Comparison of ENCODE assay signal across 9 mouse cellular contexts in the genomic region with DNA sequence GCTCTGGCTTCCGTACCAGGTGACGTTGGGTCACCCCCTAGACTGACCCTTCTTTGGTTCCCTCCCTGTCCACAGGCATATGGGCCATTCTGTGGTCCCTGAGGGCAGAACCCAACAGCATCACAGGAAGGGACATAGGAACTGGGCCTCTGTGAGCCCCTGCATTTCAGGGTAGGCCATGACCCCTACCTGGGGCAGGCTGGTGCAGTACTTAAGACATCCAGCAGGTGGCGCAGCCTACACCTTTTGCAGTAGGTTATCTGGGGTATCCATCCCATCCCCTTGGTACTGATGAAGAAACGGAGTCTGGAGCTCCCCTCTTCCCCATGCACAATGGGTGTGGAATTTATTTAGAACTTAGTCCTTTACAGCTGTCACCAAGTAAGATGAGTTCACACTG. TPM values are rescaled to one million over a fixed set of nuclear protein-coding genes. Genes with fewer than 3 reads are reported as not detected.
DNase-seq lines count a peak whose midpoint lies in the region; ATAC-seq lines count a peak whose summit lies in the region.
"Had no signal": no experiment of that assay in that cellular context is flagged by ENCODE, and none has a peak within 500 bp of the region (broad histone marks: within the 10 kb centered on the region; RNA-seq: fewer than 3 reads in every experiment).

No protein-coding gene starts in this region.

- no peaks in the 10 kb centered on the region for H3K27me3 ChIP-seq in kidney, embryonic 15.5 days
- no peaks in the 10 kb centered on the region for H3K27me3 ChIP-seq in limb, embryonic 11.5 days (ENCODE audit: control insufficient read depth, insufficient read depth, low read length)
- no peaks in the 10 kb centered on the region for H3K27me3 ChIP-seq in splenic B cell, adult 2 months (ENCODE audit: control insufficient read depth, insufficient read depth, low read length, poor library complexity, severe bottlenecking)
- H3K27me3 ChIP-seq: embryonic facial prominence, embryonic 13.5 days had no signal

- no peaks in the 10 kb centered on the region for H3K9me3 ChIP-seq in kidney, embryonic 15.5 days (replicated peaks)
- no peaks in the 10 kb centered on the region for H3K9me3 ChIP-seq in limb, embryonic 11.5 days (ENCODE audit: control insufficient read depth, low read length)
- H3K9me3 ChIP-seq: embryonic facial prominence, embryonic 13.5 days had no signal

- no peak overlapping the region for H3K9ac ChIP-seq in kidney, embryonic 15.5 days
- H3K9ac ChIP-seq in limb, embryonic 11.5 days (ENCODE audit: low read length) = no peak overlapping the region
- H3K9ac ChIP-seq: embryonic facial prominence, embryonic 13.5 days had no signal

- H3K4me2 ChIP-seq in kidney, embryonic 15.5 days = no peak overlapping the region
- no peak overlapping the region for H3K4me2 ChIP-seq in limb, embryonic 11.5 days (ENCODE audit: low read depth, severe bottlenecking)
- H3K4me2 ChIP-seq: embryonic facial prominence, embryonic 13.5 days had no signal

- no peak overlapping the region for H3K27ac ChIP-seq in kidney, embryonic 15.5 days
- H3K27ac ChIP-seq in limb, embryonic 11.5 days (replicated peaks; ENCODE audit: low read depth, low read length) = no peak overlapping the region
- H3K27ac ChIP-seq: embryonic facial prominence, embryonic 13.5 days had no signal

- peaks cover 15% of the 10 kb centered on the region for H3K4me1 ChIP-seq in kidney, embryonic 15.5 days
- peaks cover 3% of the 10 kb centered on the region; the same call in 1 of the 2 replicates for H3K4me1 ChIP-seq in limb, embryonic 11.5 days (ENCODE audit: control insufficient read depth, insufficient read depth, low read length)

- no peak overlapping the region for H3K4me3 ChIP-seq in kidney, embryonic 15.5 days (replicated peaks)
- no peak overlapping the region for H3K4me3 ChIP-seq in limb, embryonic 11.5 days (ENCODE audit: low read depth, low read length)
- H3K4me3 ChIP-seq: embryonic facial prominence, embryonic 13.5 days had no signal

- peak; percentile 66 for DNase-seq in kidney, adult 18-20 months
- peak; percentile 31 for DNase-seq in CD4-positive helper T cell, adult 2 months (ENCODE audit: low read depth, low spot score)
- DNase-seq in T-cell, adult 2 months (ENCODE audit: low spot score) = peak; percentile 39
- peak; percentile 85 to 89 for DNase-seq in cerebellum, postnatal 25 days
- peak; percentile 78 for DNase-seq in limb, embryonic 11.5 days (ENCODE audit: low spot score)
- peak; percentile 63 for DNase-seq in splenic B cell, adult 2 months (ENCODE audit: low read depth, low spot score)
- no peak for DNase-seq in right cerebral cortex, postnatal 10 days (ENCODE audit: low spot score in 2 of 2)

- 51% methylated on average over 4 of the region's 4 CpGs for WGBS in kidney, embryonic 15.5 days
- 53% methylated on average over 4 of the region's 4 CpGs for WGBS in limb, embryonic 11.5 days

- no peak for ATAC-seq in kidney, embryonic 15.5 days (replicated peaks; ENCODE audit: low FRiP score)
- ATAC-seq in limb, embryonic 11.5 days (ENCODE audit: insufficient number of reproducible peaks, low FRiP score, low TSS enrichment, low read depth) = no peak

- H3K36me3 ChIP-seq in kidney, embryonic 15.5 days = no peaks in the 10 kb centered on the region
- no peaks in the 10 kb centered on the region for H3K36me3 ChIP-seq in limb, embryonic 11.5 days (ENCODE audit: control insufficient read depth, insufficient read depth, low read length)
- H3K36me3 ChIP-seq in splenic B cell, adult 2 months (ENCODE audit: control insufficient read depth, insufficient read depth, low read length, poor library complexity, severe bottlenecking) = no peaks in the 10 kb centered on the region
- H3K36me3 ChIP-seq: embryonic facial prominence, embryonic 13.5 days had no signal

RNA-seq across cellular contexts. Expression of a gene that starts 35.0 kb away (rescaled TPM):
- polyA plus RNA-seq in kidney, embryonic 15.5 days (2015; fragmentation: Nextera tagmentation; extraction: Ambion mirVana) = 0.85 and 1.3 TPM in 2 replicates
- polyA plus RNA-seq in limb, embryonic 11.5 days (2014; fragmentation: Nextera tagmentation; extraction: Ambion mirVana) = 0.67 and 0.73 TPM in 2 replicates

RNA-seq across cellular contexts. Expression of a gene that starts 41.8 kb away (rescaled TPM):
- 16.3 and 17.2 TPM in 2 replicates for polyA plus RNA-seq in kidney, embryonic 15.5 days (2015; fragmentation: Nextera tagmentation; extraction: Ambion mirVana)
- polyA plus RNA-seq in limb, embryonic 11.5 days (2014; fragmentation: Nextera tagmentation; extraction: Ambion mirVana) = 19.0 and 20.5 TPM in 2 replicates

Comparison
In these comparisons a context has a peak if more than half of its experiments do, and no peak if none do; other contexts are left out.
1. DNase-seq: peak in kidney, adult 18-20 months (single experiment), CD4-positive helper T cell, adult 2 months (single experiment), T-cell, adult 2 months (single experiment), cerebellum, postnatal 25 days (2 of 2), limb, embryonic 11.5 days (single experiment) and splenic B cell, adult 2 months (single experiment); none in right cerebral cortex, postnatal 10 days (0 of 2).